Comparison of ENCODE assay signal across 15 mouse cellular contexts in genomic region chr10:112846225-112846624, GRCm38 (mm10).
DNase-seq lines count a peak whose midpoint lies in the region; ATAC-seq and TF ChIP-seq lines count a peak whose summit lies in the region.
"Had no signal": no experiment of that assay in that cellular context is flagged by ENCODE, and none has a peak within 500 bp of the region (broad histone marks: within the 10 kb centered on the region; RNA-seq: fewer than 3 reads in every experiment).

No protein-coding gene starts in this region.

- H3K79me2 ChIP-seq in heart, adult 2 months (replicated peaks; ENCODE audit: control insufficient read depth, insufficient read depth, low read length), result no peaks in the 10 kb centered on the region
- H3K79me2 ChIP-seq in CH12.LX (replicated peaks; ENCODE audit: control insufficient read depth, extremely low read depth, insufficient read depth, poor library complexity, severe bottlenecking), result no peaks in the 10 kb centered on the region

- no peaks in the 10 kb centered on the region for H3K27me3 ChIP-seq in heart, adult 2 months (ENCODE audit: control insufficient read depth, insufficient read depth, low read length)
- H3K27me3 ChIP-seq in CH12.LX (replicated peaks), result no peaks in the 10 kb centered on the region
- H3K27me3 ChIP-seq: heart, embryonic 13.5 days; hindbrain, embryonic 15.5 days; megakaryocyte, embryonic 14.5 days had no signal

- TF ChIP-seq EP300 in heart, adult 2 months (IDR thresholded peaks at IDR 0.05; ENCODE audit: insufficient read depth, low read depth, low read length), result no peak
- no peak for TF ChIP-seq EP300 in CH12.LX (IDR thresholded peaks at IDR 0.05; ENCODE audit: low read length)

- TF ChIP-seq RAD21 in CH12.LX (IDR thresholded peaks at IDR 0.05; ENCODE audit: low read depth, low read length), result peak; percentile 78

- no peaks in the 10 kb centered on the region for H3K36me3 ChIP-seq in heart, adult 2 months (ENCODE audit: control insufficient read depth, insufficient read depth, low read length)
- no peaks in the 10 kb centered on the region for H3K36me3 ChIP-seq in CH12.LX (replicated peaks in 1 of 2; ENCODE audit: control insufficient read depth in 1 of 2, insufficient read depth in 1 of 2, low read length in 1 of 2)
- H3K36me3 ChIP-seq: heart, embryonic 13.5 days; hindbrain, embryonic 15.5 days; limb, embryonic 10.5 days had no signal

- no peak for TF ChIP-seq POLR2A in heart, adult 2 months (IDR thresholded peaks at IDR 0.05; ENCODE audit: insufficient read depth, low read depth, low read length)
- TF ChIP-seq POLR2A in CH12.LX (IDR thresholded peaks at IDR 0.05; ENCODE audit: low read depth, low read length), result no peak

- H3K4me1 ChIP-seq in heart, adult 2 months (ENCODE audit: control insufficient read depth, insufficient read depth, low read length), result no peaks in the 10 kb centered on the region
- H3K4me1 ChIP-seq in CH12.LX (ENCODE audit: control insufficient read depth in 1 of 2, insufficient read depth in 2 of 2), result no peaks in the 10 kb centered on the region
- H3K4me1 ChIP-seq: heart, embryonic 13.5 days; hindbrain, embryonic 15.5 days; limb, embryonic 10.5 days; megakaryocyte, embryonic 14.5 days had no signal

- intact Hi-C loops in heart, adult 2 months (cut with DNase I), result no loop called here
- intact Hi-C loops in heart, postnatal 25 days (cut with DNase I), result no loop called here
- intact Hi-C loops in left cerebral cortex, adult 2 months (cut with DNase I), result no loop called here
- intact Hi-C loops in left cerebral cortex, postnatal 36 days (cut with DNase I), result no loop called here

- dilution Hi-C loops in CH12.LX (cut with MboI; ENCODE audit: extremely low pct_ligation_motif_present, extremely low pct_unique_long_range_greater_than_20kb, low sequenced_read_pairs), result no loop called here

- H3K9ac ChIP-seq in heart, adult 2 months (ENCODE audit: low read depth, low read length), result no peak overlapping the region
- no peak overlapping the region for H3K9ac ChIP-seq in CH12.LX (ENCODE audit: insufficient read depth, low read depth)
- H3K9ac ChIP-seq: heart, embryonic 13.5 days; hindbrain, embryonic 15.5 days had no signal

- DNase-seq in heart, adult 2 months, result no peak
- DNase-seq in heart, postnatal 25 days (ENCODE audit: low spot score), result no peak
- DNase-seq in left cerebral cortex, adult 2 months (ENCODE audit: extremely low spot score in 1 of 2, low spot score in 2 of 2), result no peak
- no peak for DNase-seq in left cerebral cortex, postnatal 36 days (ENCODE audit: low spot score in 2 of 2)
- peak; percentile 17 for DNase-seq in CH12.LX (ENCODE audit: extremely low read depth)
- no peak for DNase-seq in right cerebral cortex, postnatal 36 days (ENCODE audit: low spot score in 2 of 2)
- DNase-seq in neural tube, embryonic 10.5 days (ENCODE audit: extremely low spot score, low spot score), result no peak
- DNase-seq: cerebellum, adult 9-11 months; thymus, postnatal 14 days had no signal

- H3K9me3 ChIP-seq in CH12.LX (replicated peaks; ENCODE audit: low read length), result peaks cover 3% of the 10 kb centered on the region
- H3K9me3 ChIP-seq: hindbrain, embryonic 15.5 days; limb, embryonic 10.5 days had no signal

- peak; percentile 41 for TF ChIP-seq CTCF in heart, adult 2 months (IDR thresholded peaks at IDR 0.05)
- TF ChIP-seq CTCF in left cerebral cortex, adult 2 months (IDR thresholded peaks at IDR 0.05), result peak; percentile 20
- TF ChIP-seq CTCF in CH12.LX (conservative IDR thresholded peaks at IDR 0.05 in 1 of 2, IDR thresholded peaks at IDR 0.05 in 1 of 2; ENCODE audit: low read depth in 2 of 2, low read length in 2 of 2), result peak in 1 of 2 experiments; percentile 61; a peak in 2 of 4 replicates

- 0 out of 2 replicates have a peak, but pooled peaks have one; percentile 40 for ATAC-seq in megakaryocyte, adult 5-6 weeks (ENCODE audit: poor library complexity, severe bottlenecking)

- no peak overlapping the region for H3K27ac ChIP-seq in heart, adult 2 months
- H3K27ac ChIP-seq in left cerebral cortex, adult 2 months, result no peak overlapping the region
- no peak overlapping the region for H3K27ac ChIP-seq in CH12.LX (ENCODE audit: insufficient read depth, low read depth)
- H3K27ac ChIP-seq: heart, embryonic 13.5 days; hindbrain, embryonic 15.5 days; limb, embryonic 10.5 days had no signal

- in situ Hi-C loops in CH12.LX (cut with MboI; ENCODE audit: low pct_ligation_motif_present, low pct_unique_long_range_greater_than_20kb, low sequenced_read_pairs), result no loop called here

- no peak overlapping the region for H3K4me3 ChIP-seq in heart, adult 2 months
- no peak overlapping the region for H3K4me3 ChIP-seq in left cerebral cortex, adult 2 months
- no peak overlapping the region for H3K4me3 ChIP-seq in CH12.LX (replicated peaks in 1 of 3; ENCODE audit: low read depth in 2 of 3, low read length in 2 of 3, poor library complexity in 1 of 3)
- H3K4me3 ChIP-seq: heart, embryonic 13.5 days; hindbrain, embryonic 15.5 days; limb, embryonic 10.5 days; megakaryocyte, embryonic 14.5 days; myocyte had no signal

- 45% methylated on average over 1 of the region's 1 CpGs for WGBS in heart, adult 2 months

- H3K4me2 ChIP-seq in CH12.LX (ENCODE audit: insufficient read depth, low read depth, poor library complexity, severe bottlenecking), result no peak overlapping the region
- H3K4me2 ChIP-seq: heart, embryonic 13.5 days; hindbrain, embryonic 15.5 days had no signal

TF ChIP-seq in CH12.LX, 34 proteins besides CTCF, POLR2A, EP300 and RAD21:
- TF ChIP-seq SMC3 (IDR thresholded peaks at IDR 0.05; ENCODE audit: low read depth, low read length) (peak; percentile 34), BHLHE40 (IDR thresholded peaks at IDR 0.05; ENCODE audit: low read depth, low read length) (no peak)
